Mouse (Mus musculus): ENCODE data around the gene Sost.

DNA sequence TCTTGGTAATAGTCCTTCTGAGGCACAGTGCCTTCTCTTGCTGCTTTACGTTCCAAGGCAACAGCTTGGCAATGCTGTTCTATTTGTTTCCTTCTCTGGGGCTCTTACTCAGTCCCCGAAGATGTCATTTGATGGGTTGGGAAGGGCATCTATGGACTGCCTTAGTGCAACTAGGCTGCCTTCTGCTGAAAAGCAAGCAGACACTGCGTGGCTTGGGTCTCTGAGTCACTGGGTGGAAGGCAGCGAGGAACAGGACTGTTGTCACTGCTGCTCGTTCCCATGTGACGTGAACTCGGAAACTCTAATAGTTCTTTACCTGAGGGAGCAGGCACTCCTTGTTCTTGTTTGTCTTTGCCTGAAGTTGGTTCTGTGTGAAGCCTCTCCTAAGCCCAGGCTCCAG is 29.1 kb upstream of the Sost start:
- TF ChIP-seq CTCF (IDR thresholded peaks at IDR 0.05; ENCODE audit: extremely low read depth, insufficient read depth, low read length) (no peak), POLR2A (IDR thresholded peaks at IDR 0.05; ENCODE audit: extremely low read depth, insufficient read depth, low read length) (no peak)

Data from cortical plate, adult 2 months (tissue).